Mouse (Mus musculus) urinary bladder, adult 2 months (tissue): ENCODE data around the gene Coro2b. TPM values are rescaled to one million over a fixed set of nuclear protein-coding genes. Genes with fewer than 3 reads are reported as not detected.

ENCODE experiments used
- DNase-seq: peaks from one replicate; pipeline ENCODE4 v3.0.0; 2022; ENCODE audit warnings: low spot score
- polyA plus RNA-seq: library from polyadenylated mRNA; depleted of rRNA; stranded (reverse); fragments of >200 nt; gene quantifications from 2 replicates; pipeline ENCODE4 v1.2.3, GENCODE M21; 2012

Coro2b gene
- polyA plus RNA-seq, 1 experiment = 4.9 TPM

DNA sequence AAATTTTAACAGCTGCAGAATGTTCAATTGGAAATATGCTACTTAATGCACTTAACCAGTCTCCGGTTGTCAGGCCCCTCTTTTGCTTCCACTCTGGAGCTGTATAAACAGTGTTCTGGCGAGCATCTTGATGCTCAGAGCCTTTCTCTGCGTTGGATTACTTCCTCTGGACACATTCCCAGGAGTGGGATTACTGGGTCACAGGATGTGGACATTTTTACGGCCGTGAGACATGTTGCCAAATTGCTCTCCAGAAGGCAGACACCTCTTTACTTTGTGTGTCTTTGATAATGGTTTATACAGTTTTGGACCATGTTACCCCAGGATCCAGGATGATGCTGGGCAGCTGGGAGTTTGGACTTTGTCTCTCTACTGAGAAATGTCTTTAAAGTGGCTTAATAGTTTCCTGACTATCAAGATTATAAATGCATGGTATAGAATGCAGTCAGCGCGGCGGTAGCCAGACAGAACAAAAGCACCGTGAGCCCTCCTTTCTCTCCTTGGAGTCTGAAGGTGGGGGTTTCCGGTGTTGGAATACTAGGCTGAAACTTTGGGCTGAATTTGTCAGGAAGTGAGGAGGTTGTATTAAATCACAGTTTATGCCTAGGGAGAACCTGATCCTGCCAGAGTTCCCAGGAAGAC is 23.2 kb downstream of the Coro2b start:
- DNase-seq = no peak

DNA sequence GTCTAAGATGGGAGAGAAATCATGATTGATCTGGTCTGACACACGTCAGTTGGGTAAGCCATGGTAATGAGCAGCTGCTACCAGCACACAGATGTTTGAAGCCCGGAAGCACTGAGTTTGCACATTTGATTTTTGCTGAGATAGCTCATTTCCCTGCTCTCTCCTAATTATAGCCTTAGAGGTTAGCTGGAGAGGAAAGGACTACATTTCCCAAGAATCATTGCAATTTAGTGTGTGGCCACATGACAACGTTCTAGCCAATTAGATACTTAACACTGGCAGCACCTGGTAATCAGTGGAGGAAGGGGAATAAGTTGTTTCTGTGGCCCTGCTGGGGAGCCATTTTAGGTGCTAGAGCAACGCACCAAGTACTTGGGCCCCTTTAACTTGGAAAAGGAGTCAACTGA is 26.3 kb downstream of the Coro2b start:
- no peak for DNase-seq

DNA sequence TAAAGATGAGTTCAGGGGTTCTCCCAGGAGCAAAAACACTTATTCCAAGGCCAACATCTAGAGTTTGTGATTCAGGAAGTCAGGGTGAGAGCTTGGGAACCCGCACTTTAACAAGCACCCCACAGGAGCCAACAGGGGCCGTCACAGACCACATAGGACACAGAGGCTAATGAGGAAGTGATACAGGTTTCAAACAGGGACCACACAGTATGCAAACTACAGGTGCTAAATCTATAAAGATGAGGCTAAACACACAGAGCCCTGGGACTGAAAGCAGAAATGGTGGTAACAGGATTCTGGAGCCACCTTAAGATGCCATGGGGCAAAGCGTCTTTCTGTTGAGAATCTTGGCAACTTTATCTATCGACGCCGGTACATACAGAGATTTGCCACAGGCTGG is 27.2 kb downstream of the Coro2b start:
- DNase-seq = no peak

DNA sequence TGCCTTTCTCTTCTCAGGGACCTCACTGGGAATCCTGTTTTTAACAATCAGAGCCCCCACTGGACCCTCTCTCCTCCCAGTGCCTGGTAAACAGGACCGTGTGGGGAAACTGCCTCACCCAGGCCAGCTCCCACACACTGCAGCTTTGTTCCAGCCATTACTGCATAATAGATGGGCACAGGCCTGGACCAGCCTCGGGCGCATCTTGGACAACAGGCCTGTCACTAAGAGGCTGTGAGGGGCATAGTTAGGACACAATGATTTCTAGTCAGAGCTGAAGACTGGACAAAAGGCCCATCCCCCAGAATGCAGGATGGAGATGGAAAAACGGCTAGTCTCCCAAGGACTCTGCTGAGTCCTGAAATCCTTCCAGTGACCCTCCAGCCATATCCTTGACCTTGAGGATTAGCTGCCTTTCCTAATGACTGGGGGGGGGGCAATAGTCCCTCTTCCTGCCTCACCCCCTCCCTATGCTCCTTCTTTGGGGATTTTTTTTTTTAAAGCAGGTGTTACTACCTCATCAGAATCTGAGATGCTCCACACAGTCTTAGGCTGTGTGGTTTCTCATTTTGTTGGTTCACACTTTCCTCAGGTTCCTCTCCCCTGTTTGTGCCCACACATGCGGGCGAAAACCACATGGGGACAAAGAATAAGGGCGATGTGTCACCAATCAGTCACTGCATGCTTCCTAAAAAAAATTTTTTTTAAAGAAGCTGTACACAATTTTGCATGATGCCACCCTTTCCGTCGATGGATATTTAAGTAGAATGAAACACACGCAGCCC is 27.9 kb downstream of the Coro2b start:
- DNase-seq = no peak

DNA sequence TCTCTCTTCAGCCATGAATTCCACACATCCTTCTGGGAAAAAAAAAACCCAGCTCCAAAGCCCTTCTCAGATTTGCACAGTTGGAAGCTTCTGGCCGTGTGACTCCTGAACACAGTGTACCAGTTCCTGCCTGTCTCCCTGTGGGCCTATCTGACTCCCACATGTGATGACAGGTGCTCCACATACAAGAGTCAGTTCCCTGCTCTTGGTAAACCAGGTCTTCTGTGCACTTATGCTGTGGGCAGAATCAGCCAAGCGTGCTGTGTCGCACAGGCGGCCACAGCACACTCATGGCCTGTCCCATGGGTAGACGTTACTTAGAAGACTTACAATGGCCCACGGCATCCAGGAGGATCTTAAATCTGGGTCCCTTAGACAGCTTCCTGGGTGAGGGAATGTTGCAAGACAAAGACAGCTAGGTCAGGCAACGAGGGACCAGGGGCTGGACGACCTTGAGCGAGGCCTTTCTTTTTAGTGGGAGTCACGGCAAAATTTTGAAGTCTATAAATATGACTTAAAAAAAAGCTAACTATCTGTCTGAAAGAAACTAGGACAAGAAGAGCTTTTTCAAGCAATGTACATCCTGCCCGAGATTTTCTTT is 30.3 kb downstream of the Coro2b start:
- DNase-seq = no peak

DNA sequence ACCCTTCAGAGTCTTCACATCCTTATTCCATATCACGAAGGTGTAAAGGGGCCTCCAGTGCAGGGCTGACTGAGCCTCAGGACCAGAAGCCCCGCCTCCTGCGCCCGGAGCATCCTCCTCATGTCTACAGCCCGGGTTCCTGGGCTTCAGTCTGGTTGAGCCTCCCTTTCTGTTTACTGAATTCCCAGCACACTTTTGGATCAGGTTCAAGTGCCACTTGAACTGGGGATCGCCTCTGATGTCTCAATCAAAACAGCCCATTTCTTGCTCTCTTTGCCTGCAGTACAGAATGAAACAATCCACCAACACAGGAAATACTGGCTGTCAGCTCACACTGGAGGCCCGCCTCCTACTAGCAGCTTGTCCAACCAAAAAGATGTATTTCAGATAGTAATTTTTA is 32.7 kb downstream of the Coro2b start:
- no peak for DNase-seq

DNA sequence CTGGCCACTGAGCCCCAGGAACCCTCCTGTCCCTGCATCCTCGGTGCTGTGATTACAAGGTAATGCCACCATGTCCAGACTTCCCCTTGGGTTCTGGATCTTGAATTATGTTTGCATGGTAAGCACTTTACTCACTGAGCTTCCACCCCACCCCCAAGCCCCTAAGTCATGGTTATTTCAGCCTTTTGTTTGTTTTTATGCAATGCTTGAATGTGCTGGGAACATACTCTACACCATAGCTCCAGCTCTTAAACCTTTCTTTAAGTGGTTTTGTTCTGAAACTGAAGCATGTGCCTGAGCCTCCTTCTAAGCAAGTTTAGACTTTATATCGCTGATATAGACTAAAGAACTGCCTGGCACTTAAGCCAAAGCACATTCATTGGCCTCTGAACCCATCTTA is 34.5 kb downstream of the Coro2b start:
- no peak for DNase-seq

DNA sequence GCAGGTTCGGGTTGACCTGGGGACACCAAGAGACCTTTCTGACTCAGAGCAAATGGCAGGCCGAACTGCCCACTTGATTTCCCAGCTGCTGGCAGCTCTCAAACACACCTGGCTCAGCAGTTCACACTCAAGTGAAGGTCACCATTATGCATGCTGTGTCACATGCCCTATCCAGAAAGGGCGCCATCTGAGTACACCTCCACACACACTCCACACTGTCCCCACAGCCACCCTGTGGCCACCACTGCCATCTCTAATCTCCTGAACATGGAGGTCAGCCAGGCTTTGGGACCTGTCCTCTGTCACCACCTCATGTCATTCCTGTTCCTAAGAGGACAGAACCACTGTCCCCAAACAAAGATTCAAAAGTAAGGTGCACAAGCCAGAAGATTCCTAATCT is 35.3 kb downstream of the Coro2b start:
- no peak for DNase-seq

DNA sequence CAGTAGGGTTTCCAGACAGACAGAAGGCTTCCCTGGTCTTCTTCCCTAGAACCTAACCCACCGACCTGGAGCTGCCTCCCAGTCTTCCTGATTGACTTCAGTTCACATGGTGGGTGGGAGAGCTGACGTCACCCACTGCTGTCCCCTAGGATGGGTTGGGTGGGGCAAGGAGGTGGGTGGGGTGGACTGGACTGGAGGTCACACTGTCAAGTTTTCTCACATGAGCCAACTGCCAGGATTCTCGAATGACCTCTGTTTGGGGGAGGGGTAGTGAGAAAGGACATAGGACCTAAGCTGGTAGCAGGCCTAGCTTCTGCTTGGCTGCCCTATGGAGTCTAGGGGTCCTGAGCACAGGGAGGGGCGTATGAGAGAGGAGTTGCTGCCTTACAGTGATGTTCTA is 36.8 kb downstream of the Coro2b start:
- DNase-seq = no peak

DNA sequence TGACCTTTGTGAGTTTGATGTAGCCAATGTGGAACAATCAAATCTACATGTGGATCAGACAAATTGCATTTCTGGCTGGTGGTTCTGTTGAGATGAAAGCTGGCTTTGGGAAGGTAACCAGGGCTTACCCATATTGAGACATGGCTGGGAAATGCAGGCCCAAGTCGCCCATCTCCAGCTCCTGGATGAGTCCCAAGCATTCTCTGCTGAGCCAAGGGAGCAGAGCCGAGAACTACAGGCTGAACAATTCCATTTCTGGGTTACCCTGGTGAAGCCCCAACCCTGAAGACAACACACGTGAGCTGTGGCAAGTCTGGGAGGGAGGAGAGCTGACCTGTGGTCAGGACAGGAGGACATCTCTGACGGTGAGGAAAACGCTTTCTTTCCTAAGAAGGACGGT is 37.9 kb downstream of the Coro2b start:
- no peak for DNase-seq

DNA sequence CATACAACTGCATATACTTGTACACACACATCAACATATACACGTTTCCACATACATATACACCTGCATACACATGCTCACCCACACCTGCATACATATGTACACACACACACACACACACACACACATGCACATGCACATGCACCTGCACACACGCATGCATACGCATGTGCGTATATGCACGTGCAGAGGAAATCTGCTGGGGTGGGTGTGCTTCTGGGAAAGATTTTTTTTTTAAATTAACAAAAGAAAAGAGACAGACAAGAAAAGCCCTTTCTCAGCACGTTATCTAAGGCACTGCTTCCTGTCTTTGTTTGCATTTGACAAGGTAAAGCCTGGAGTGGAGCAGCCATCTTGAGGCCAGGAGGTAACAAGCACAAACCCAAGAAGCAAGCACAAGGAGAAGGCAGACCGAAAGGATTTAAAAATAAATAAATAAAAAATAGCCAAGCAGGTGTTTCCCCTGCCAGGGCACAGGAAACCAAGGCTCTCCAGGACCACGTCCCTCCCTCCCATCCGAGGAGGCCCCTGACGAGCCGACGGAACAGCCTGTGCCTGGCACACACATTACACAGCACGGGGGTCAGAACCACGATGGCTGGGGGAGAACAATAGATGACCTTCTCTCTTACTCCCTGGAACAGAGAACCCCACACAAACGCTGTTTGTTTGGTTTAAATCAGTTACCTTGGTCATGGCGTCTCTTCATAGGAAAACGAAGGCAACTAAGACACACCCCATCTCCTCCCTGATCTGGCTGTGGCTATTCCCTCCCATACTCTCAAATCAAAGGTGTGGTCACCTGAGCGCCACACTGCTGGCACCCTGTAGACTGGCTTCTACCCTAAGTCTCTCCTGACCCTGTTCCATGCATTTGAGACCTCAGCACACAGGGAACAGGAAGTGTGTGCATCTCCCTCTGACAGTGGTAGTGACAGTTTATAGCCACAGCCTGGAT is 39.4 kb downstream of the Coro2b start:
- DNase-seq = no peak

DNA sequence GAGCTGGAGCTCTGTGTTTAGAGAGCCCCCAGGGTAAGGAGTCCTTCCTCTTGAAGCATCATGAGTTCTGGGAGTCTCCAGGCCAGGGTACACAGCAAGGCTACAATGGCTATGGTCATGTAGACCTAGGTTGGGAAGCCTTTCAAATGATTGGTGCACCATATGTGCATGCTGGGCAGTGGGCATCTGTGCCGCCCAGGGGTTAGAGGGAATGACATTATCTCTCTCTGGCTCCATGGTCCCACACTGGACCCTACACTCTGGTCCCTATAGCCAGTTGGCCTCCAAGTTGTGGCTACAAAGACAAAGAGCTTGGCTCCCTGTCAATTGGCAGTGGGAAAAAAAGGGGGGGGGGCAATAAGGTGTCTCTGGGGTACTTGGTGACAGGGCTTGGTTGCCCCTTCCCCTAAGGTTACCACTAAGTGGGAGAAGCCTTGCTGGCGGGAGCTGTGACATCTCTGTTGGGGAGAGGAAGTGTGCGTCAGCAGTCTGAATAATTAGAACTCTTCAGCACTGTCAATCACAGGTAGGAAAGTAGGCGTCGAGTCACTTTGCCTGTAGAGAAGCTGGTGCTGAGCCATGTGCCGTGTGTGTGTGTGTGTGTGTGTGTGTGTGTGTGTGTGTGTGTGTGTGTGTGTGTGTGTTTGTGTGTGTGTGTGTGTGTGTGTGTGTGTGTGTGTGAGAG is 44.4 kb downstream of the Coro2b start:
- no peak for DNase-seq

DNA sequence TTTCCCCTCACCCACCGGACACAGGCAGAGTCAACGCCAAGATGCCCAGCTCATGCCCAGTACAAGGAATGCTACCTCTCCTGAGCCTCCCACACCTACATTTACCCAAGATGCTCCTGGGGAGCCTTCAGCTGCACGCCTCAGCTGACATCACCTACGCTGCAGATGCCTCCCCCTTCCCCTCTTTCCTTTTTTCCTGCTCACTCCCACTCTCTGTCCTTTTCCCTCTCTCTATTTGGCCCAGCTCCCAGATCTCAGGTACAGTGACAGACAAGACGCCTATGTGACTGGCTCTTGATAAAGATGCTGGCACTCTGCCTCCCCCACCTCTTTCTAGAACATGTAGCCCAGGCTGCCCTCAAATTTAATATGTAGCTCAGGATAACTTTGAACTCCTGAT is 45.2 kb downstream of the Coro2b start:
- DNase-seq = no peak

DNA sequence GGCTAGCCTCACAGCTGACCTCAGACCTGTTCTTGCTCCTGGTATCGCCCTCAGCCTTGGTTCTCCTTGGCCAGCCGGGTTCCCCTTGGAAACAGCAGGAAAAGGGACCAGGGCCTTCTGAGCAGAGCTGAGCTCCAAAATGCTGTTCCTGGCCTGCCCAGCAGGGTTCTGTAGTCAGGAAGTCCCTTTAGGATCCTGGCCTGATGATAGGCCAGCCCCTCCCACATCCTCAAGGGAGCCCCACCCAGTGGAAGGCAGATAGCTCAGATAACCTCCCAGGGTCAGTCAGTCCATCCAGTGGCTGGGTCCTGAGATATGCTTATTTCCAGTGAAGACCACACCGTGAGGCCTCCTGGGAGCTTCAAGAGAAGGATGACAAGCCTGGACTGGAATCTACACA is 45.7 kb downstream of the Coro2b start:
- DNase-seq = no peak

DNA sequence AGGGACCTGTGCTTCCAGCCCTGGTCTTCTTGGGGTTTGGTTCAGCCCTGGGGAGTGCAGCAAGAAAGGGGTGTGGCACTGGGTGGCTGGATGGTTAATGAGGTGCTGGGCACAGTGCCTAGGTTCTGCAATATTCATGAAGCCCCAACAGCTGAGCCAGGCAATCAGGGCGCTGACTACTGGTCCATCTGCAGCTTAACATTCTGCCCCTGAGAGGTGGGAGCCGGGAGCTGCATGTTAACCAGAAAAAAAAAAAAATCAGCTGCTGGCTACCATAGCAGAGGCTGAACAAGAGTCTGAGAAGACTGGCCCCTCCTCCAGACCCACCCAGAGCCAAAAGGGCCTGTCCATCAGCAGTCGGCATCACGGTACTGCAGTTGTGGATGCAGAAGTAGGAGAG is 52.7 kb downstream of the Coro2b start:
- no peak for DNase-seq

DNA sequence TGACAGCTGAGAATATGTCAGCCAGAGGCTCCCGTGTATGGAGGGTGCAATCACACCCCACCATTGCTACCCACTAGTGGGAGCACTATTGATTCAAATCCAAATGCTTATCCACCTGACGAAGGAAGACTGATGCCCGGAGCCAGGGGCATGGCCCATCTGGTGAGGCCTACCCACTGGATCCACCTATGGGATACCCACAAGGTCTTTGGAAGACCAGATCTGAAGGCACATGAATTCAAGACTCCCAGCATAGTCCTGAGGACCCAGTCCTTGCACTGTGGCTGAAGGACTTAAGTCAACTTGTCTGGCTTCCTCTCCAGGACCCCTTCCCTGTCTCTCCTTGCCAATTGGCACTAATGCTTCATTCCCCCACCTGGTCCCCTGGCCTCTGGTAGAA is 54.1 kb downstream of the Coro2b start:
- DNase-seq = no peak

DNA sequence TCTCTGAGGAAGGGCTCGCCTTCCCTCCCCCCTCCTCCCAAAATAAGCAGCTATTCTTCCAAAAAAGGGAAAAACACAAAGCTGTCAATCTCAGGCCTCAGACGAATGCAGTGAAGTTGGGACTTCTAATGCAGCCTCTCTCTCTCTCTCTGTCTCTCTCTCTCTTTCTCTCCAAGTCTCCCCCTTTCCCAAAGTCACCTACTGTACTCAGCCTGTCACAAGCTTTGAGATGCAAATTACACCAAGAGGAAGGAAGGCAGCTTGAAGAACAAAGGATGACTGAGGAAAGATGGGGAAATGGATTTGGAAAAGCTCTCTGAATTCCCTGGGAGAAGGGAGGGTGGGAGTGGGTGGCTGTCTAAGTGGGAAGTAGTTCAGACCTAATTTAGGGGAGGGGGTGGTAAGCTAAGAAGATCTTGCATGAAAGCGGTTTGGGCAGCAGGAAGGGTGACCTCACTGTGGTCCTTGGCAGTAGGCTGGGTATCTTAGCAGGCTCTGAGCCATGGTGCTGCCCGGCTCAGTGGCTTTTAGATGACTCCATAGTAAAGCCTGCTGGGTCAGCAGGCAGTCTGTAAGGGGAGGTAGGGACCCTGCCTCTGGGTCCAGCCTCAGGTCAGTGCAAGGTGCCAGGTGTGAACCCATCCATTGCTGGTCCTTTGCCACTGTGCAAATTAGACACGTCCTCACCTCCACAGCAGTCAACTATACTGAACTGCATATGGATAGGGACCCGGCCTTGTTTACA is 55.8 kb downstream of the Coro2b start:
- no peak for DNase-seq

DNA sequence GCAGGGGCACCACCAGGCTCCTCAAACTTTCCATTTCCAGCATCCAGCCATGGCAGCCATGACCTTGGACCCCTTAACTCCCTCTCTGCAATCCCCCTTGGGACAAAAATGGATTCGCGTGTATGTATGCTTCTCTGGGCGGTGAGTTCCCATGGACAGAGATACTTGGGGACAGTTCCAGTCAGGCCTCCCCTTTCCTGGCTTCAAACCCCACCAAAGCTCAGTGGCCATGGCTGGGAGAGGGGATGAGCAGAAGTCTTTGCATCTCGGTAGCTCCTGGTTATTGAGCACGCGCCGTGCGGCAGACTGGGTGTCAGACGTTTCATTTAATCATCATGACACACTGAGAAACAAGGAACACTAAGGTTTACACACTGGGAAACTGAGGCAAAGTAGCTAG is 56.7 kb downstream of the Coro2b start:
- DNase-seq = no peak

DNA sequence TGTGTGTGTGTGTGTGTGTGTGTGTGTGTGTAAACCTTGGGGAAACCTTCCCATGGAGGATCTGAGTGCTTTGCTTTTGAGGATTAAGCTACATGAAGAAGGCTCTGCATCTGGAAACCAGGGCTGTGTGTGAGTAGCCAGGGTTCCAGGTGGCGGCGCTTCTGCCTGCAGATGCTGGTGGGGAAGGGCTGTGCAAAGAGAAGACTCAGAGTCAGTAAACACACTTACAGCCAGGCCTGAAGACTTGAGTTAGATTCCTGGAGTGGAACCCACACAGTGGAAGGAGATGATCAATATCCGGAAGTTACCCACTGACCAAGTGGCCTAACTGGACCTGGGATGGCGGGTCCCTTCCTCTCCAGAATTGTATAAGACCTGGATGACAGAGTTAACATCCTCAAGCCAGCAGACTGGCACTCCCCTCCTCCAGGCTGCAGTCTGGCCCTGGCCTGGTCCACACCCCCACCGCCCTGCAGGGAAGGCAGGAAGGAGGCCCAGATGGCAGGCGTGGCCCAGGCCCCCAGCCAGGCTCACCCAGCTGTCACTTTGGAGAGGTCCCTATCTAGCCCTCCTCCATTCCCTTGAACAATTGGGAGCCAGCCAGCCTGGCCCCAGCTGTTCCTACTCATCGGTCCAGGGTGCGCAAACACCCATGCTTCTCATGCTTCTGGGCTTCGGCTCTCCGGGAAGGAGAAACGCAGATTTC is 59.9 kb downstream of the Coro2b start:
- no peak for DNase-seq

DNA sequence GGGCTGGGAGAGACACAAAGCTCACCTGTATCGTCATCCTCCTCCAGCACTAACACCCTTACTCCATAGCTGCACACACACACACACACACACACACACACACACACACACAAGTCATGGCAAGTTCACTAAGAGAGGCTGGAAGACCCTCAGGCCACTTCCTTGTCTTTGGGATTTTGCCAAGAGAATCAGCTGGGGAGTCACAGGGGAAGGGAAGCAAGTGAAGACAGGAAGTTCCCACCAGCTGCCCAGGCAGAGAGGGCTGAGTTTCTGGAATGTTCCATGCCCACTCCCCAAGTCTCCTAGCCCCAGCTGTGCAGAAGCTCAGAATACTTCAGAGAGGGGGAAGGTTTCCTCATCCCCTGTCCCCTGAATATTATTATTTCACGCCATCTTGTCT is 62.6 kb downstream of the Coro2b start:
- no peak for DNase-seq
